Mouse (Mus musculus) naive thymus-derived CD4-positive, alpha-beta T cell, adult 2 months (primary cell): Measurements from ENCODE around the gene Vmn2r26.
"Not testable (repeated sequence)": the region's sequence is repeated elsewhere in the genome, so short reads cannot be mapped to it uniquely, and the experiment has no call there.

Experiments used
- DNase-seq: peaks from one replicate; pipeline ENCODE4 v3.0.0-alpha.2; 2011; ENCODE audit warnings: low read depth

The Vmn2r26 gene

GRCm38 (mm10) chr6:124024268-124024667 lies at the start of gene Vmn2r26:
Gene Vmn2r26 (plus strand): TSS chr6:124024568.
- not testable (repeated sequence) for DNase-seq

GRCm38 (mm10) chr6:124020841-124021240 lies 3.5 kb upstream of the Vmn2r26 start:
- no peak for DNase-seq

GRCm38 (mm10) chr6:124048388-124048787 lies 24.0 kb downstream of the Vmn2r26 start:
- DNase-seq, result no peak

- not testable (repeated sequence) for DNase-seq
These were observed 29.2 kb downstream of the Vmn2r26 start for GRCm38 (mm10) chr6:124053611-124054010.

- DNase-seq, result no peak
These were observed 78.0 kb downstream of the Vmn2r26 start for GRCm38 (mm10) chr6:124102334-124102733.
